Mouse (Mus musculus) neural tube, embryonic 12.5 days (tissue): Measurements from ENCODE around the gene Egln2. TPM values are rescaled to one million over a fixed set of nuclear protein-coding genes. Genes with fewer than 3 reads are reported as not detected.

Source experiments
- ATAC-seq: fragments of 200-750 bp; cut with Nextera tagmentation; 2 replicates; pipeline ENCODE4 v1.8.0; 2017; ENCODE audit warnings: low read depth, mild to moderate bottlenecking, moderate TSS enrichment, moderate library complexity; ENCODE audit not compliant: low FRiP score
- H3K27ac ChIP-seq: fragments of 300-500 bp; sonication (generic); 2 replicates; pipeline ENCODE4 v1.5.1; 2016
- H3K27me3 ChIP-seq: fragments of 300-500 bp; sonication (generic); replicated peaks from 2 replicates; pipeline ENCODE4 v1.6.1; 2016; ENCODE audit warnings: mild to moderate bottlenecking
- H3K36me3 ChIP-seq: fragments of 300-500 bp; sonication (generic); 2 replicates; pipeline ENCODE4 v1.6.1; 2016; ENCODE audit warnings: mild to moderate bottlenecking
- H3K4me1 ChIP-seq: fragments of 300-500 bp; sonication (generic); 2 replicates; pipeline ENCODE4 v1.6.1; 2016
- H3K4me2 ChIP-seq: fragments of 300-500 bp; sonication (generic); replicated peaks from 2 replicates; pipeline ENCODE4 v1.6.1; 2016; ENCODE audit warnings: mild to moderate bottlenecking
- H3K4me3 ChIP-seq: fragments of 300-500 bp; sonication (generic); 2 replicates; pipeline ENCODE4 v1.5.1; 2016
- H3K9ac ChIP-seq: fragments of 300-500 bp; sonication (generic); 2 replicates; pipeline ENCODE4 v1.6.1; 2016; ENCODE audit warnings: mild to moderate bottlenecking
- H3K9me3 ChIP-seq: fragments of 300-500 bp; sonication (generic); 2 replicates; pipeline ENCODE4 v1.6.1; 2016; ENCODE audit warnings: mild to moderate bottlenecking
- WGBS: fragments of 180-500 bp; shearing (Covaris S2); methylation state at CpG from one replicate; pipeline ENCODE4 v1.1.7; 2016; 5-methylcytosine and 5-hydroxymethylcytosine counted together
- polyA plus RNA-seq: library from polyadenylated mRNA; unstranded; fragments of >200 nt; fragmentation: Nextera tagmentation; extraction: Ambion mirVana; gene quantifications from 2 replicates; pipeline ENCODE4 v1.2.1, GENCODE M21; 2016

The Egln2 gene
- 99.6 TPM in 2 replicates for polyA plus RNA-seq

- Histone ChIP-seq H3K27ac (peak within 1 kb of the TSS; percentile 96), H3K4me3 (peak within 1 kb of the TSS; percentile 75), H3K4me1 (peaks cover 48% of the 10 kb centered on the region), H3K9ac (peak within 1 kb of the TSS; percentile 90), H3K9me3 (no peaks in the 10 kb centered on the region), H3K27me3 (no peaks in the 10 kb centered on the region), H3K36me3 (peaks cover 45% of the 10 kb centered on the region), H3K4me2 (peak within 1 kb of the TSS; percentile 77)
- 2% methylated on average over 60 of the region's 61 CpGs for WGBS
- ATAC-seq, result peak; percentile 82
These were observed at the start of gene Egln2 for GRCm38 (mm10) chr7:27166614-27167474. Gene Egln2, minus strand, starts transcription at chr7:27166802.

DNA sequence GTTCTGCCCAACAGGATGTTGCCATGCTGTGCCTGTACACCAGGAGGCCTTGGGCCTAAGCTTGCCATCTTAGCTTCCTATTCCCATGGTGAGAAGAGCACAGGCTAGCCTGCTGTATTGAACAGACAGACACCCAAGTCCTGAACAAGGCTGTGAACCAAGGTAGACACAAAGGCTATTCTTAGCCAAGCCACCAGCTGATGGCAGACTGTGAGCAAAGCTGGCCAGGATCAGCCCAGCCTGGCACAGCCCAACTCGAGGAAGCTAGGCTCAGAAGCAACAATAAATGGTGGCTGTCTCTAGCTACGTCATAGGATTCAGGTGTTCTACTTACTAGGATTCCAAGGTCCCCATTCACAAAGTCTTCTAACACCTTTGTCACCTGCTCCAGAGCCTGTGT lies 46.0 kb upstream of the Egln2 start:
- no peak for ATAC-seq
- Histone ChIP-seq H3K36me3 (peaks cover 86% of the 10 kb centered on the region), H3K4me1 (no peaks in the 10 kb centered on the region), H3K27ac (no peak overlapping the region), H3K4me3 (no peak overlapping the region), H3K9ac (no peak overlapping the region), H3K9me3 (no peaks in the 10 kb centered on the region), H3K4me2 (no peak overlapping the region), H3K27me3 (no peaks in the 10 kb centered on the region)
- WGBS, result 86% methylated on average over 2 of the region's 2 CpGs

DNA sequence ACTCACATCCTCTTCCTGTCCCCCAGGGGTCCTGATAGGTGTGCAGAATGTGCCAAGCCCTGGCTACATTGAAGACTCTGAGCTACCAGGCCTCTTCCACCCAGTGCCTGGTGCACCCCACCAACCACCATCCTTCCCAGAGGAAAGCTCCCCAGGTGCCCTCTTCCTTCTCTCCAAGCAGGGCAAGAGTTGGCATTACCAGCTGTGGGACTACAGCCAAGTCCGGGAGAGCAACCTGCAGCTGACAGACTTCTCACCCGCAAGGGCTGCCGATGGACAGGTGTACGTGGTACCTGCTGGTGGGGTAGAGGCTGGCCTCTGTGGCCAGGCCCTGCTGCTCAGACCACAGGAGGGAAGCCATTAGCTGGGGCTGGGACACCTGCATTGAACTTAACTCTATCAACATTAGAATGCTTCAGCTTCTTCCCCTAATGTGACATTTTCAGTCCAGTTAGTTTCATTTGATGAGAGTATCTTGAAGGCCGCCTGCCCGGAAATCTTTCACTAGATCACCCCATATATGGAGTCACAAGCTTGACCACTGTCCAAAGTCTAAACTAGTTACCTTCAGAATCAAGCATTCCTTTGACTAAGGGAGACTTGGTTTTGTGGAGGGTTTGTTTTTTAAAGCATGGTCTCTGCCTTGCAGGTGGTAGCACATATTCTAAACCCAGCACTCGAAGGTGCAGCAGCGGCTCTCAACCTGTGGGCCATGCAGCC lies 37.3 kb upstream of the Egln2 start:
- 96% methylated on average over 8 of the region's 8 CpGs for WGBS
- no peak overlapping the region for H3K4me2 ChIP-seq
- H3K27me3 ChIP-seq, result no peaks in the 10 kb centered on the region
- H3K4me3 ChIP-seq, result no peak overlapping the region
- H3K9me3 ChIP-seq, result no peaks in the 10 kb centered on the region
- no peaks in the 10 kb centered on the region for H3K4me1 ChIP-seq
- H3K27ac ChIP-seq, result no peak overlapping the region
- ATAC-seq, result no peak
- peaks cover 52% of the 10 kb centered on the region for H3K36me3 ChIP-seq
- H3K9ac ChIP-seq, result no peak overlapping the region

DNA sequence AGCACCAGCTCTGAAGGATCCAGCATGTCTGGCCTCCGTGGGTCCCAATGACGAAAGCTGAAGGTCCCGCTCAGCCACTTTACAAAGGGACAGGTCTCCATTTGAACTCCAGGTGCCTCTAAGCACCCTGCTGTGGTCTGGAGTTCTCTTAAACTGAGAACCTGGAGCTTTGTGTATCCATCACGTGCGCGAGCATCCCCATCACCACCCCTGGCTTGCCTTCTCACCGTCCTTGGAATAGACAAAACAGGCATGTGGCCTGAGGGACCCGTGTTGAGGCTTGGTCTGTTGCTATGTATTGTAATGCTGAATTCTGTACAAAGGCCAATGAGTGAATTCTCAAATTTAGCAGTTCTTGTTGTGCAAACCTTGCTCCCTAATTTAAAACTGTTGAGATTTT lies 32.2 kb upstream of the Egln2 start:
- peaks cover 29% of the 10 kb centered on the region for H3K36me3 ChIP-seq
- no peak overlapping the region for H3K27ac ChIP-seq
- no peaks in the 10 kb centered on the region for H3K27me3 ChIP-seq
- H3K4me3 ChIP-seq, result no peak overlapping the region
- H3K9ac ChIP-seq, result no peak overlapping the region
- H3K4me1 ChIP-seq, result peaks cover 12% of the 10 kb centered on the region
- 94% methylated on average over 8 of the region's 8 CpGs for WGBS
- H3K4me2 ChIP-seq, result no peak overlapping the region
- H3K9me3 ChIP-seq, result no peaks in the 10 kb centered on the region
- ATAC-seq, result no peak

- no peak for ATAC-seq
- Histone ChIP-seq H3K9me3 (no peaks in the 10 kb centered on the region), H3K4me1 (peaks cover 16% of the 10 kb centered on the region), H3K27ac (no peak overlapping the region), H3K9ac (no peak overlapping the region), H3K27me3 (no peaks in the 10 kb centered on the region), H3K36me3 (peaks cover 29% of the 10 kb centered on the region), H3K4me2 (no peak overlapping the region), H3K4me3 (no peak overlapping the region)
These were observed 31.8 kb upstream of the Egln2 start for GRCm38 (mm10) chr7:27198355-27198754.

- H3K27me3 ChIP-seq, result no peaks in the 10 kb centered on the region
- H3K4me2 ChIP-seq, result no peak overlapping the region
- H3K4me3 ChIP-seq, result no peak overlapping the region
- peaks cover 20% of the 10 kb centered on the region for H3K4me1 ChIP-seq
- H3K9ac ChIP-seq, result no peak overlapping the region
- no peak for ATAC-seq
- 91% methylated on average over 8 of the region's 8 CpGs for WGBS
- no peak overlapping the region for H3K27ac ChIP-seq
- no peaks in the 10 kb centered on the region for H3K9me3 ChIP-seq
- H3K36me3 ChIP-seq, result peaks cover 29% of the 10 kb centered on the region
These were observed 31.0 kb upstream of the Egln2 start for GRCm38 (mm10) chr7:27197634-27198033.

DNA sequence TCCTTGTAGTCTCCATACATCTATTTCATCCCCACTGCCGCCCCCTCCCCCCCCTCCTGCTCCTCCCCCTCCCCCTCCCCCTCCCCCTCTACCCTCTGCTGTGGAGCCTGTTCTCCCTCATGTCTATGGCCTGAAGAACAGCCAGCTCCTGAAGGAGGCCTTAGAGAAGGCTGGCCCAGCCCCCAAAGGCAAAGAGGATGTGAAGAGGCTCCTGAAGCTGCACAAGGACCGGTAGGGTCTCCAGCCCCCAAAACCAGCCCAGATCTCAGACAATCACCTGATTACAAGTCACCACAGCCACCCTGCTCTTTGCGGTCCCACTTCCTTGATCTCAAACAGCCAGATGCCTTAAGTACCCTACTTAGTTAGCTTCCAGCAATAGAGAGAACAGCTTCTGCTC lies 30.5 kb upstream of the Egln2 start:
- no peaks in the 10 kb centered on the region for H3K27me3 ChIP-seq
- WGBS, result 85% methylated on average over 3 of the region's 3 CpGs
- H3K4me2 ChIP-seq, result peak overlapping the region; percentile 14; the same call in 1 of the 2 replicates
- H3K9me3 ChIP-seq, result no peaks in the 10 kb centered on the region
- peaks cover 29% of the 10 kb centered on the region for H3K36me3 ChIP-seq
- no peak overlapping the region for H3K27ac ChIP-seq
- H3K4me3 ChIP-seq, result no peak overlapping the region
- no peak for ATAC-seq
- no peak overlapping the region for H3K9ac ChIP-seq
- peaks cover 20% of the 10 kb centered on the region for H3K4me1 ChIP-seq

- peak within 1 kb of the TSS; percentile 78 for H3K4me3 ChIP-seq
- H3K9me3 ChIP-seq, result no peaks in the 10 kb centered on the region
- peaks cover 37% of the 10 kb centered on the region for H3K36me3 ChIP-seq
- peaks cover 20% of the 10 kb centered on the region for H3K4me1 ChIP-seq
- ATAC-seq, result peak; percentile 99
- WGBS, result 2% methylated on average over 64 of the region's 64 CpGs
- H3K27ac ChIP-seq, result peak within 1 kb of the TSS; percentile 83
- H3K9ac ChIP-seq, result peak within 1 kb of the TSS; percentile 83
- no peaks in the 10 kb centered on the region for H3K27me3 ChIP-seq
- H3K4me2 ChIP-seq, result peak within 1 kb of the TSS; percentile 91
These were observed 29.3 kb upstream of the Egln2 start, which contains the start of the genes BC024978 and Snrpa for GRCm38 (mm10) chr7:27195681-27196611. Gene BC024978, plus strand, starts transcription at chr7:27195781. Gene Snrpa, minus strand, starts transcription at chr7:27196271.

DNA sequence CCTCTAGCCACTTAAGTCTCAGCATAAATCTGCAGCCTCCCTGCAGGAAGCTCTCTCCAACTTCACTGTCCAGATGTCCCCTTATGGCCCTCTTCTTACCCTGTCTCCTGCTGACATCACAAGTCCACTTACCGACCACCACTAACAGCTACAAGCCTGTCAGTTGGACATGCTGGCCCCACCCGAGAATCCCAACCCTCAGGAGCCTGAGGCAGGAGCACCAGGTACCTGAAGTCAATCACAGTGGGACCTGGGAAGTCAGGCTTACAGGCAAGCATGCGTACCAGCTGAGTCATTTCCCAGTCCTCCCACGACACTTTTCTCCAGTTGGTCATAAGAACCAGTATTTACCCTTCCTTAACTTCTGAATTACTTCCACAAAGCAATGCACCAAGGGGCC lies 27.1 kb upstream of the Egln2 start:
- WGBS, result 91% methylated on average over 4 of the region's 4 CpGs
- no peak overlapping the region for H3K27ac ChIP-seq
- peak overlapping the region; percentile 14; the same call in 1 of the 2 replicates for H3K4me2 ChIP-seq
- no peak overlapping the region for H3K9ac ChIP-seq
- peaks cover 20% of the 10 kb centered on the region for H3K4me1 ChIP-seq
- H3K4me3 ChIP-seq, result no peak overlapping the region
- no peaks in the 10 kb centered on the region for H3K9me3 ChIP-seq
- no peaks in the 10 kb centered on the region for H3K27me3 ChIP-seq
- ATAC-seq, result no peak
- peaks cover 54% of the 10 kb centered on the region for H3K36me3 ChIP-seq

DNA sequence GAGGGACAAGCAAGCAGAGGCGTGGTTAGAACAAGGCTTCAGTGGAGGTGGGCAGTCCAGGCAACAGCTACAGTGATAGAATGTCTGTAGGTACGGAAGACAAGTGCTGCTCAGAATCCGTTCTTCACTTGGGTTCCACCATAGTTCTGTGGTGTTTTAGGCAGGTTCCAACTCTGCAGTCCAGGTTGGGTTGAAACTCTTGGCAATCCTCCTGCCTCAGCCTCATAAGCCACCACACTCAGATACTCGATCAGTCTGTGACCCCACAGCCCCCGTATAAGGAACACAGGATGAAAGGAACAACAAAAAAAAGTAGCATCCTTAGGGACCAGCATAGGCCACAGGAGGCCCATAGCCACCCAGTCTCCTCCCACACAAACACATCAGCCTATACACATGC lies 25.8 kb upstream of the Egln2 start:
- H3K4me1 ChIP-seq, result peaks cover 20% of the 10 kb centered on the region
- H3K9ac ChIP-seq, result no peak overlapping the region
- H3K27me3 ChIP-seq, result no peaks in the 10 kb centered on the region
- H3K27ac ChIP-seq, result no peak overlapping the region
- no peak overlapping the region for H3K4me2 ChIP-seq
- peaks cover 67% of the 10 kb centered on the region for H3K36me3 ChIP-seq
- WGBS, result 100% methylated on average over 5 of the region's 5 CpGs
- no peak for ATAC-seq
- no peaks in the 10 kb centered on the region for H3K9me3 ChIP-seq
- no peak overlapping the region for H3K4me3 ChIP-seq

DNA sequence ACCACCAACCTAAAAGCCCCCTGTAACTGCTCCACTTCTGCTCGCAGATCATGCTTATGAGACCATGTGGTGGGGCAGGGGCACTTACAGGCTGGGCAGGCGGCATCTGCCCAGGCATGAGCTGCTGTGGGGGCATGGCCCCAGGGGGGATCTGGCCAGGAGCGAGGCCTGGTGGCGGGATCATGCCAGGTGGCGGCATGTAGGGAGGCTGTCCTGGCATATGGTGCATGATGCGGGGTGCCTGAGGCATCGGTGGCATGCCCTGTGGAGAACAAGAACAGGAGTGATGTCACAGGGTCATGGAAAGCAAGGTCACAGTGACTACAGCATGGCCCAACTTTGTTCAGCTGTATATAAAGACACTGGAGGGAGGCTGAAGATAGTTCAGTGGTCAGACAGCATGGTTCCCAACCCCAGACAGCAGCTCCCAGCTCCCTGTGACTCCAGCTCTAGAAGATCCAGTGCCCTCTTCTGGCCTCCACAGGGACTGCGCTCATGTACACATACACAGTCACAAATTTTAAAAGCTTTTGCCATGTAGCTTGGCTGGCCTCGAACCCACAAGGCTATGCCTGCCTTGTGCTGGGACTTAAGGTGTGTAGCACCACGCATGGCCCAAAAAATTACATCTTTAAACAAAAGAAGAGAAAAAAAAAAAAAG lies 22.8 kb upstream of the Egln2 start:
- no peak for ATAC-seq
- 95% methylated on average over 10 of the region's 10 CpGs for WGBS
- no peaks in the 10 kb centered on the region for H3K27me3 ChIP-seq
- no peak overlapping the region for H3K4me2 ChIP-seq
- no peaks in the 10 kb centered on the region for H3K9me3 ChIP-seq
- no peak overlapping the region for H3K4me3 ChIP-seq
- peaks cover 12% of the 10 kb centered on the region for H3K4me1 ChIP-seq
- no peak overlapping the region for H3K9ac ChIP-seq
- H3K27ac ChIP-seq, result no peak overlapping the region
- peaks cover 97% of the 10 kb centered on the region for H3K36me3 ChIP-seq
